Comparison of ENCODE assay signal across 10 mouse cellular contexts in genomic region chr10:102511461-102511806, GRCm38 (mm10). TPM values are rescaled to one million over a fixed set of nuclear protein-coding genes. Genes with fewer than 3 reads are reported as not detected.
DNase-seq lines count a peak whose midpoint lies in the region; ATAC-seq lines count a peak whose summit lies in the region.
"Had no signal": no experiment of that assay in that cellular context is flagged by ENCODE, and none has a peak within 500 bp of the region (broad histone marks: within the 10 kb centered on the region; RNA-seq: fewer than 3 reads in every experiment).

No protein-coding gene starts in this region.

- H3K27me3 ChIP-seq in heart, embryonic 15.5 days = no peaks in the 10 kb centered on the region
- H3K27me3 ChIP-seq in midbrain, embryonic 12.5 days = no peaks in the 10 kb centered on the region
- H3K27me3 ChIP-seq in midbrain, embryonic 15.5 days (replicated peaks) = no peaks in the 10 kb centered on the region
- no peaks in the 10 kb centered on the region for H3K27me3 ChIP-seq in intestine, embryonic 15.5 days (replicated peaks)

- no peak overlapping the region for H3K4me3 ChIP-seq in heart, embryonic 15.5 days
- no peak overlapping the region for H3K4me3 ChIP-seq in midbrain, embryonic 12.5 days
- no peak overlapping the region for H3K4me3 ChIP-seq in midbrain, embryonic 15.5 days
- no peak overlapping the region for H3K4me3 ChIP-seq in intestine, embryonic 15.5 days (replicated peaks)

- H3K4me2 ChIP-seq in heart, embryonic 15.5 days = peak overlapping the region; percentile 30; the same call in 1 of the 2 replicates
- no peak overlapping the region for H3K4me2 ChIP-seq in midbrain, embryonic 12.5 days (replicated peaks)
- H3K4me2 ChIP-seq in midbrain, embryonic 15.5 days = no peak overlapping the region
- peak overlapping the region; percentile 46 for H3K4me2 ChIP-seq in intestine, embryonic 15.5 days (replicated peaks)

- no peaks in the 10 kb centered on the region for H3K9me3 ChIP-seq in heart, embryonic 15.5 days (replicated peaks)
- H3K9me3 ChIP-seq in midbrain, embryonic 12.5 days = no peaks in the 10 kb centered on the region
- no peaks in the 10 kb centered on the region for H3K9me3 ChIP-seq in midbrain, embryonic 15.5 days
- H3K9me3 ChIP-seq in intestine, embryonic 15.5 days = no peaks in the 10 kb centered on the region

- H3K4me1 ChIP-seq in heart, embryonic 15.5 days (replicated peaks) = 0 out of 2 replicates have a peak, but pooled peaks cover 5% of the 10 kb centered on the region
- peaks cover 12% of the 10 kb centered on the region for H3K4me1 ChIP-seq in midbrain, embryonic 12.5 days
- no peaks in the 10 kb centered on the region for H3K4me1 ChIP-seq in midbrain, embryonic 15.5 days
- H3K4me1 ChIP-seq in intestine, embryonic 15.5 days (replicated peaks) = no peaks in the 10 kb centered on the region

- 0 out of 2 replicates have a peak, but pooled peaks have one; percentile 14 for ATAC-seq in heart, embryonic 15.5 days (replicated peaks; ENCODE audit: insufficient number of reproducible peaks, insufficient read depth, low FRiP score, low read depth)
- ATAC-seq in midbrain, embryonic 12.5 days (ENCODE audit: low FRiP score, low read depth) = 0 out of 2 replicates have a peak, but pooled peaks have one; percentile 4
- ATAC-seq in midbrain, embryonic 15.5 days (replicated peaks) = no peak
- no peak; the same call in 1 of the 2 replicates for ATAC-seq in intestine, embryonic 15.5 days
- ATAC-seq: activated CD4-positive, CD25-positive, alpha-beta regulatory T cell, adult 4 months had no signal

- DNase-seq in heart, adult 9 months (ENCODE audit: low spot score in 2 of 2) = no peak
- no peak for DNase-seq in adrenal gland, adult (ENCODE audit: inconsistent age in 2 of 2, low spot score in 1 of 2)
- no peak for DNase-seq in layer of hippocampus, adult 9-11 months
- DNase-seq in right cerebral cortex, postnatal 36 days (ENCODE audit: low spot score in 2 of 2) = no peak
- DNase-seq: cerebellum, adult 11 months had no signal

- peak overlapping the region; percentile 62; the same call in 1 of the 2 replicates for H3K27ac ChIP-seq in heart, embryonic 15.5 days
- no peak overlapping the region for H3K27ac ChIP-seq in midbrain, embryonic 12.5 days (replicated peaks)
- H3K27ac ChIP-seq in midbrain, embryonic 15.5 days = no peak overlapping the region
- peak overlapping the region; percentile 32; the same call in 1 of the 2 replicates for H3K27ac ChIP-seq in intestine, embryonic 15.5 days

- no peak overlapping the region for H3K9ac ChIP-seq in heart, embryonic 15.5 days
- no peak overlapping the region for H3K9ac ChIP-seq in midbrain, embryonic 12.5 days (replicated peaks)
- no peak overlapping the region for H3K9ac ChIP-seq in midbrain, embryonic 15.5 days
- H3K9ac ChIP-seq in intestine, embryonic 15.5 days = no peak overlapping the region

- 48% methylated on average over 3 of the region's 3 CpGs for WGBS in heart, embryonic 15.5 days
- WGBS in midbrain, embryonic 12.5 days = 38% methylated on average over 3 of the region's 3 CpGs
- 37% methylated on average over 3 of the region's 3 CpGs for WGBS in midbrain, embryonic 15.5 days
- WGBS in intestine, embryonic 15.5 days = 43% methylated on average over 3 of the region's 3 CpGs

- no peaks in the 10 kb centered on the region for H3K36me3 ChIP-seq in heart, embryonic 15.5 days
- no peaks in the 10 kb centered on the region for H3K36me3 ChIP-seq in midbrain, embryonic 12.5 days
- no peaks in the 10 kb centered on the region for H3K36me3 ChIP-seq in midbrain, embryonic 15.5 days (replicated peaks)
- no peaks in the 10 kb centered on the region for H3K36me3 ChIP-seq in intestine, embryonic 15.5 days

RNA-seq across cellular contexts. Expression of gene Rassf9, which starts 0.6 kb away (rescaled TPM):
- 2.2 and 2.4 TPM in 2 replicates for polyA plus RNA-seq in heart, embryonic 15.5 days (2015; fragmentation: Nextera tagmentation; extraction: Ambion mirVana)
- 0.81 and 0.94 TPM in 2 replicates for polyA plus RNA-seq in midbrain, embryonic 12.5 days (2016; fragmentation: Nextera tagmentation; extraction: Ambion mirVana)
- 2.0 and 2.6 TPM in 2 replicates for polyA plus RNA-seq in midbrain, embryonic 15.5 days (2015; fragmentation: Nextera tagmentation; extraction: Ambion mirVana)
- polyA plus RNA-seq in intestine, embryonic 15.5 days (2015; fragmentation: Nextera tagmentation; extraction: Ambion mirVana) = 2.3 and 2.8 TPM in 2 replicates

RNA-seq across cellular contexts. Expression of gene Nts, which starts 21.1 kb away (rescaled TPM):
- 8.6 and 12.2 TPM in 2 replicates for polyA plus RNA-seq in heart, embryonic 15.5 days (2015; fragmentation: Nextera tagmentation; extraction: Ambion mirVana)
- 1.6 and 2.1 TPM in 2 replicates for polyA plus RNA-seq in midbrain, embryonic 12.5 days (2016; fragmentation: Nextera tagmentation; extraction: Ambion mirVana)
- polyA plus RNA-seq in midbrain, embryonic 15.5 days (2015; fragmentation: Nextera tagmentation; extraction: Ambion mirVana) = 11.1 and 11.6 TPM in 2 replicates
- 2.2 and 2.9 TPM in 2 replicates for polyA plus RNA-seq in intestine, embryonic 15.5 days (2015; fragmentation: Nextera tagmentation; extraction: Ambion mirVana)
- polyA plus RNA-seq: activated CD4-positive, CD25-positive, alpha-beta regulatory T cell, adult 4 months had no signal

Comparison
In these comparisons a context has a peak if more than half of its experiments do, and no peak if none do; other contexts are left out.
1. ATAC-seq: peak in heart, embryonic 15.5 days (single experiment) and midbrain, embryonic 12.5 days (single experiment); none in midbrain, embryonic 15.5 days (single experiment) and intestine, embryonic 15.5 days (single experiment).
2. H3K27ac ChIP-seq: peak in heart, embryonic 15.5 days (single experiment) and intestine, embryonic 15.5 days (single experiment); none in midbrain, embryonic 12.5 days (single experiment) and midbrain, embryonic 15.5 days (single experiment).
3. H3K4me2 ChIP-seq: peak in heart, embryonic 15.5 days (single experiment) and intestine, embryonic 15.5 days (single experiment); none in midbrain, embryonic 12.5 days (single experiment) and midbrain, embryonic 15.5 days (single experiment).